Mouse (Mus musculus) heart, postnatal 25 days (tissue): ENCODE data around the gene Wnt10b. TPM values are rescaled to one million over a fixed set of nuclear protein-coding genes. Genes with fewer than 3 reads are reported as not detected.
"Not testable (repeated sequence)": the region's sequence is repeated elsewhere in the genome, so short reads cannot be mapped to it uniquely, and the experiment has no call there.

ENCODE experiments used
- DNase-seq: peaks from one replicate; pipeline ENCODE4 v3.0.0; 2022; ENCODE audit warnings: low spot score
- intact Hi-C: fragments of 180-260 bp; cut with DNase I; formaldehyde crosslinking; loops from one replicate; pipeline ENCODE4 v1.15.1; 2025
- total RNA-seq, 2 experiments: library from RNA; stranded (reverse); gene quantifications; 2 replicates each; pipeline ENCODE4 v1.2.3; 2021

Wnt10b gene
- total RNA-seq: under 1 TPM; 0.34 to 0.57 TPM

GRCm38 (mm10) chr15:98777762-98778161 is at the start of gene Wnt10b:
Gene Wnt10b, minus strand, starts transcription at chr15:98778150.
- DNase-seq: no peak
- intact Hi-C loops: no loop called here

- DNase-seq: no peak
- intact Hi-C loops: loop anchor here (10.0 kb wide), 1 partner anchor 253 kb away; the partner anchor contains the start of genes 4930415O20Rik and Ccnt1
Measured at GRCm38 (mm10) chr15:98827611-98828011, 49.7 kb upstream of the Wnt10b start.

- no peak for DNase-seq
- intact Hi-C loops: loop anchor here (10.0 kb wide), 1 partner anchor 249 kb away; the partner anchor contains the start of genes 4930415O20Rik and Ccnt1
Measured at GRCm38 (mm10) chr15:98823434-98823833, 45.5 kb upstream of the Wnt10b start.

GRCm38 (mm10) chr15:98822147-98822546 is 44.2 kb upstream of the Wnt10b start:
- intact Hi-C loops: loop anchor here (10.0 kb wide), 1 partner anchor 247 kb away; the partner anchor contains the start of genes 4930415O20Rik and Ccnt1
- no peak for DNase-seq

- no peak for DNase-seq
- intact Hi-C loops: loop anchor here (10.0 kb wide), 1 partner anchor 247 kb away; the partner anchor contains the start of genes 4930415O20Rik and Ccnt1
Measured at GRCm38 (mm10) chr15:98821403-98821802, 43.5 kb upstream of the Wnt10b start.

GRCm38 (mm10) chr15:98820937-98821336 is 43.0 kb upstream of the Wnt10b start:
- no peak for DNase-seq
- intact Hi-C loops: loop anchor here (10.0 kb wide), 1 partner anchor 246 kb away; the partner anchor contains the start of genes 4930415O20Rik and Ccnt1

GRCm38 (mm10) chr15:98818171-98818570 is 40.2 kb upstream of the Wnt10b start:
- intact Hi-C loops: no loop called here
- DNase-seq: no peak

GRCm38 (mm10) chr15:98812741-98813424 is 34.9 kb upstream of the Wnt10b start:
- DNase-seq: no peak
- intact Hi-C loops: no loop called here

- intact Hi-C loops, DNase-seq: not testable (repeated sequence)
Measured at GRCm38 (mm10) chr15:98810212-98810611, 32.3 kb upstream of the Wnt10b start.

- intact Hi-C loops: no loop called here
- no peak for DNase-seq
Measured at GRCm38 (mm10) chr15:98809390-98809789, 31.4 kb upstream of the Wnt10b start, which contains the start of gene Ddn. Gene Ddn, minus strand, starts transcription at chr15:98809490.

- no peak for DNase-seq
- intact Hi-C loops: no loop called here
Measured at GRCm38 (mm10) chr15:98808651-98809134, 30.7 kb upstream of the Wnt10b start.

GRCm38 (mm10) chr15:98807895-98808650 is 30.1 kb upstream of the Wnt10b start:
- no peak for DNase-seq
- intact Hi-C loops: no loop called here

GRCm38 (mm10) chr15:98806809-98807770 is 29.1 kb upstream of the Wnt10b start:
- intact Hi-C loops: no loop called here
- DNase-seq: no peak

GRCm38 (mm10) chr15:98806071-98806808 is 28.3 kb upstream of the Wnt10b start:
- intact Hi-C loops: no loop called here
- no peak for DNase-seq

- intact Hi-C loops: no loop called here
- DNase-seq: peak; percentile 35
Measured at GRCm38 (mm10) chr15:98805324-98806040, 27.5 kb upstream of the Wnt10b start.

GRCm38 (mm10) chr15:98804054-98804453 is 26.1 kb upstream of the Wnt10b start:
- peak; percentile 58 for DNase-seq
- intact Hi-C loops: no loop called here

- intact Hi-C loops: no loop called here
Measured at GRCm38 (mm10) chr15:98802926-98803325, 25.0 kb upstream of the Wnt10b start.

GRCm38 (mm10) chr15:98799396-98799795 is 21.4 kb upstream of the Wnt10b start:
- no peak for DNase-seq
- intact Hi-C loops: loop anchor here (2.0 to 5.0 kb wide), 2 partner anchors 92 to 135 kb away; partner anchors contain the start of gene Ccdc65

More at GRCm38 (mm10) chr15:98802926-98803325, 25.0 kb upstream of the Wnt10b start:
- DNase-seq: no peak
